Mouse (Mus musculus): ENCODE data around the gene Tmod3. TPM values are rescaled to one million over a fixed set of nuclear protein-coding genes. Genes with fewer than 3 reads are reported as not detected.

Tmod3 gene
- 97.1 and 144 TPM in 2 replicates for polyA plus RNA-seq (2014; fragmentation: Nextera tagmentation; extraction: Ambion mirVana)

DNA sequence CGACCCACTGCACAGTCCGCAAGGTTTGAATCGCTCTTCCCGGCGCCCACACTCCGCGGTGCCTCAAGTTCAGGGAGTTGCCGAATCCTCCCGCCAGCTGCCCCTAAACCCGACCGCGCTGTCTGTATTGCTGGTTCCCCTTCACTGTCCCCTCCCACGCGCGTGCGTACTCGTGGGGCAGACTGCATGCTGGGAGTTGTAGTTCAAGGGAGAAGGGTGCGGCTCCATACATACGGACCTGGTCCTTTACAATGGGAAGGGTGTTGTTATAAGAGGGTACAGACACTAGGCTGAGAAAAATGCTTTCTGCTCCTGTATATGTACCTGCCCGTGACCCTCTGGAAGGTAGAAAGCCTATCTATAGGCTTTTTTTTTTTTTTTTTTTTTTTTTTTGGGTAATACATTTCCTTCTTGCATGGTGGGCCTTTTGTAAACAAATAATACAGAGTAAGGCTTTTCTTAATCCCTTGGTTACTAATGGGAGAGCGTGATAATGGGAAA is at the start of gene Tmod3:
Gene Tmod3 (minus strand): TSS at position 146 of the 501 bp plus-strand sequence.
- 4% methylated on average over 21 of the region's 21 CpGs for WGBS
- Histone ChIP-seq H3K4me3 (ENCODE audit: low read length) (peak within 1 kb of the TSS; percentile 87), H3K36me3 (ENCODE audit: control insufficient read depth, insufficient read depth, low read length) (no peaks in the 10 kb centered on the region), H3K9ac (ENCODE audit: low read depth, low read length) (peak within 1 kb of the TSS; percentile 79), H3K4me2 (replicated peaks; ENCODE audit: low read depth, low read length) (peak within 1 kb of the TSS; percentile 68), H3K27ac (ENCODE audit: low read depth, low read length) (peak within 1 kb of the TSS; percentile 88), H3K27me3 (ENCODE audit: control insufficient read depth, insufficient read depth, low read length) (no peaks in the 10 kb centered on the region), H3K4me1 (ENCODE audit: control insufficient read depth, insufficient read depth, low read length) (peaks cover 5% of the 10 kb centered on the region), H3K9me3 (ENCODE audit: control insufficient read depth, low read length) (no peaks in the 10 kb centered on the region)
- peak; percentile 97 for ATAC-seq (ENCODE audit: low FRiP score, low TSS enrichment)

- Histone ChIP-seq H3K4me3 (ENCODE audit: low read length) (no peak overlapping the region), H3K9me3 (ENCODE audit: control insufficient read depth, low read length) (no peaks in the 10 kb centered on the region), H3K4me1 (ENCODE audit: control insufficient read depth, insufficient read depth, low read length) (no peaks in the 10 kb centered on the region), H3K4me2 (replicated peaks; ENCODE audit: low read depth, low read length) (no peak overlapping the region), H3K36me3 (ENCODE audit: control insufficient read depth, insufficient read depth, low read length) (no peaks in the 10 kb centered on the region), H3K27me3 (ENCODE audit: control insufficient read depth, insufficient read depth, low read length) (no peaks in the 10 kb centered on the region), H3K27ac (ENCODE audit: low read depth, low read length) (no peak overlapping the region), H3K9ac (ENCODE audit: low read depth, low read length) (no peak overlapping the region)
- no peak for ATAC-seq (ENCODE audit: low FRiP score, low TSS enrichment)
- 90% methylated on average over 4 of the region's 4 CpGs for WGBS
Measured at GRCm38 (mm10) chr9:75607496-75607895, 48.0 kb upstream of the Tmod3 start.

DNA sequence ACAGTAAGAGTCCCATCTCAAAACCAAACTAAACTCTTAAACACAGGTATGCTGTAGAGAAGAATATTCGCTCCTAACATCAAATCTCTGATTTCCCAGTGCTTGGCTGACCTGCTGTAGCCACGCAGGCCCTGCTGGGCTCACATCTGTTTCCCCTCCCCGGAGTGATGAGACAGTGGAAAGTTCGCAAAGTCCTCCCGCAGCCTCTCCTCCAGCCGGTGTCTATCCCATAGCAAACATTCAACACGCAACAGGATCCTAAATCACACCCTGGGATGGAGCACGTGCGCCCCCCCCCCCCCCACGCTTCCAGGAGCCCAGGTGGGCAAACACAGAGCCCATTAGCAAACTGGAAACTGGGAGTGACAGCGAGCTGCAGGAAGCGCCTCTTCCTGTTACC is 42.1 kb upstream of the Tmod3 start:
- Histone ChIP-seq H3K4me1 (ENCODE audit: control insufficient read depth, insufficient read depth, low read length) (0 out of 2 replicates have a peak, but pooled peaks cover 7% of the 10 kb centered on the region), H3K27me3 (ENCODE audit: control insufficient read depth, insufficient read depth, low read length) (no peaks in the 10 kb centered on the region), H3K9ac (ENCODE audit: low read depth, low read length) (no peak overlapping the region), H3K27ac (ENCODE audit: low read depth, low read length) (0 out of 2 replicates have a peak overlapping the region, but pooled peaks have one; percentile 30), H3K4me3 (ENCODE audit: low read length) (no peak overlapping the region), H3K36me3 (ENCODE audit: control insufficient read depth, insufficient read depth, low read length) (no peaks in the 10 kb centered on the region), H3K9me3 (ENCODE audit: control insufficient read depth, low read length) (no peaks in the 10 kb centered on the region), H3K4me2 (replicated peaks; ENCODE audit: low read depth, low read length) (peak overlapping the region; percentile 27)
- ATAC-seq (ENCODE audit: low FRiP score, low TSS enrichment), result peak; percentile 57; the same call in 1 of the 2 replicates
- 14% methylated on average over 12 of the region's 12 CpGs for WGBS

DNA sequence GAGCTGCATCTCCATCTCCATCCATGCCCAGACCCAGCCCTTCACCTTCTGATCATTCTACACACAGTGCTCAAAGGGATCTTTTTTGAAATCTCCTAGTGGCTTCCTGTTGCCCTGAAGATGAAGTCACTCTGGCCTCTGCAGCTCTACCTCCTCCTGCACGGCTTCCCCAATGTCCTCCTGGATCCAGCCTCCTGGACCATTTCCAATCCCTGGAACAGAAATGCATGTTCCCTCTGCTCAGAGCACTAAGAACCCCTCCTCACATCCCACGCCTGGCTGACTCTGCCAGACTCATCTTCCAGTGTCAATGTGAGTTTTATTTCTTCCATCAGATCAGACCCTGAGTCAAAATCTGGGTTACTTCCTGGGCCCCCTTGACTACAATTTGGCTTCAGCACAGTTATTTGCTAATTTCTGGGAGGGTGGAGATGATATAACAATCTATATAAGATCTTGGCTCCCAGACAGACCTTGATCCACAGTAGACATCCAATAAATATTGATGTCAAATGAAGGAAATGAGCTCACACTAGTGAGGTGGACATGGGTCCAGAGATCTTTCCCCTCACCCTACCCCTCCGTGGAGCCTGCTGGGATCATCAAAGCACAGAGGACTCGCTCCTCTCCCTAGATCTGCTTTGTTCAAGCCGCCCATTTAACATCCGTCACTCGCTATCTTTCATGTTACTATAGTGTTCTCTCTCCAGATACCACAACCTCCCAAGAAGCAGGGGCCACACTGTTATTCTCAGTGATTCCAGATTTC is 40.9 kb upstream of the Tmod3 start:
- ATAC-seq (ENCODE audit: low FRiP score, low TSS enrichment), result no peak
- no peaks in the 10 kb centered on the region for H3K9me3 ChIP-seq (ENCODE audit: control insufficient read depth, low read length)
- no peaks in the 10 kb centered on the region for H3K36me3 ChIP-seq (ENCODE audit: control insufficient read depth, insufficient read depth, low read length)
- H3K27ac ChIP-seq (ENCODE audit: low read depth, low read length), result no peak overlapping the region
- no peak overlapping the region for H3K9ac ChIP-seq (ENCODE audit: low read depth, low read length)
- no peak overlapping the region for H3K4me3 ChIP-seq (ENCODE audit: low read length)
- no peak overlapping the region for H3K4me2 ChIP-seq (replicated peaks; ENCODE audit: low read depth, low read length)
- WGBS, result 63% methylated on average over 7 of the region's 7 CpGs
- H3K4me1 ChIP-seq (ENCODE audit: control insufficient read depth, insufficient read depth, low read length), result 0 out of 2 replicates have a peak, but pooled peaks cover 7% of the 10 kb centered on the region
- no peaks in the 10 kb centered on the region for H3K27me3 ChIP-seq (ENCODE audit: control insufficient read depth, insufficient read depth, low read length)

- WGBS, result 64% methylated on average over 5 of the region's 5 CpGs
- 0 out of 2 replicates have a peak, but pooled peaks cover 7% of the 10 kb centered on the region for H3K4me1 ChIP-seq (ENCODE audit: control insufficient read depth, insufficient read depth, low read length)
- H3K36me3 ChIP-seq (ENCODE audit: control insufficient read depth, insufficient read depth, low read length), result no peaks in the 10 kb centered on the region
- no peak overlapping the region for H3K4me2 ChIP-seq (replicated peaks; ENCODE audit: low read depth, low read length)
- H3K27ac ChIP-seq (ENCODE audit: low read depth, low read length), result no peak overlapping the region
- H3K9me3 ChIP-seq (ENCODE audit: control insufficient read depth, low read length), result no peaks in the 10 kb centered on the region
- H3K27me3 ChIP-seq (ENCODE audit: control insufficient read depth, insufficient read depth, low read length), result no peaks in the 10 kb centered on the region
- no peak overlapping the region for H3K9ac ChIP-seq (ENCODE audit: low read depth, low read length)
- peak; percentile 33; the same call in 1 of the 2 replicates for ATAC-seq (ENCODE audit: low FRiP score, low TSS enrichment)
- H3K4me3 ChIP-seq (ENCODE audit: low read length), result no peak overlapping the region
Measured at GRCm38 (mm10) chr9:75599191-75599841, 39.9 kb upstream of the Tmod3 start.

DNA sequence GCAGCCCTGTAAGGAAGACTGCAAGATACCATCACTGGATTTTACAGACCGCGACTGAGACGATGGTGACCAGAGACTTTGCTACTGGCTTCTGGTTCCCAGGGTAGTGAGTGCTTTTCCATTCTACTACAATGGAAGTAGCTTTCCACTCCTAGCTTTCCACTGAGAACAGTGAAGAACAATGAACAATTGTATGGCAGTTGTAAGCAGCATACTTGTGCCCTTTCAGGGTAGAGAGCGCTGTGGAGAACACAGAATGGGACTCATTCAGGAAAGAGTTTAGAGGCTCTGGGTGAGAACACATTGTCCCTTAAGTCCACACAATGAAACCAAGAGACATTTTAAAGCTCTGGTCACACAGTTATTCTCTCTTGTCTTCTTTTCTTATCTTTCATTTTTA is 38.1 kb upstream of the Tmod3 start:
- Histone ChIP-seq H3K9me3 (ENCODE audit: control insufficient read depth, low read length) (no peaks in the 10 kb centered on the region), H3K27me3 (ENCODE audit: control insufficient read depth, insufficient read depth, low read length) (no peaks in the 10 kb centered on the region), H3K9ac (ENCODE audit: low read depth, low read length) (no peak overlapping the region), H3K27ac (ENCODE audit: low read depth, low read length) (no peak overlapping the region), H3K4me3 (ENCODE audit: low read length) (no peak overlapping the region), H3K36me3 (ENCODE audit: control insufficient read depth, insufficient read depth, low read length) (no peaks in the 10 kb centered on the region), H3K4me2 (replicated peaks; ENCODE audit: low read depth, low read length) (no peak overlapping the region), H3K4me1 (ENCODE audit: control insufficient read depth, insufficient read depth, low read length) (0 out of 2 replicates have a peak, but pooled peaks cover 7% of the 10 kb centered on the region)
- no peak for ATAC-seq (ENCODE audit: low FRiP score, low TSS enrichment)
- WGBS, result 80% methylated on average over 4 of the region's 4 CpGs

DNA sequence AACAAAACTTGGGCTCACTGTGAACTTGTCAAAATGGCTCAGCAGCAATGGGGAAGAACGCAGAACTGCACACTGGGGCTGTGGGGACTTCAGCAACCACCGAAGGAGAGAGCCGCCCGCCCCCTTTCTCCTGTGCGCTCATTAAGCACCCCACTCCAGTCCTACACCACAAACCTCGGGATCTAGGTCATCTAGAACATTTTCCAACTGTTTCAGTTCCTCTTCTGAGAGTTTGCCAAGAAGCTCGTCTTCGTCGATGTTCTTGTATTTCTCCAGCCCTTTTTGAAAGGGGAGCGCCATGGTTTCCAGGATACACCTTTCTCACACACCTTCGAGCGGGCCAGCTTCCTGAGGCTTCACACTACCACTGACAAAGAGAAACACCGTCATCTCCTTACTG is 37.6 kb upstream of the Tmod3 start:
- H3K9ac ChIP-seq (ENCODE audit: low read depth, low read length), result no peak overlapping the region
- H3K4me2 ChIP-seq (replicated peaks; ENCODE audit: low read depth, low read length), result no peak overlapping the region
- WGBS, result 86% methylated on average over 13 of the region's 13 CpGs
- H3K36me3 ChIP-seq (ENCODE audit: control insufficient read depth, insufficient read depth, low read length), result no peaks in the 10 kb centered on the region
- H3K4me1 ChIP-seq (ENCODE audit: control insufficient read depth, insufficient read depth, low read length), result 0 out of 2 replicates have a peak, but pooled peaks cover 7% of the 10 kb centered on the region
- no peaks in the 10 kb centered on the region for H3K27me3 ChIP-seq (ENCODE audit: control insufficient read depth, insufficient read depth, low read length)
- H3K9me3 ChIP-seq (ENCODE audit: control insufficient read depth, low read length), result no peaks in the 10 kb centered on the region
- no peak for ATAC-seq (ENCODE audit: low FRiP score, low TSS enrichment)
- no peak overlapping the region for H3K27ac ChIP-seq (ENCODE audit: low read depth, low read length)
- H3K4me3 ChIP-seq (ENCODE audit: low read length), result no peak overlapping the region

DNA sequence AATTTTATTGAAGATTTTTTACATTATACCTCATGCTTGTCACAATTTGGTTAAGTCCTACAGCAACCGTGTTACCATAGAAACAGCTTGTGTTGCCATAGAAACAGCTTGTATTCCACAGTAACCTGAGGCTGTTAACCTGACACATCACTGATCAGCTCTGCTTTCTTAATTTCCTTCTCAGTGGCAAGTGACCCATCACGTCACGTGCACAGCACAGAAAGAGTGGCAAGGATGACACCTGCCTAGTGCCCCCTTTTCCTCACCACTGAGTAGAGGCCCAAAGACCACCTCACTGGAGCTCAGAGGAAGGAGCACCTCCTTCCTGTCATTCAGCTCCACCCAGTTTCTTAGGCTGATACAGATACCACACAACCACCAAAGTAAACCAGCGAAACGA is 34.0 kb upstream of the Tmod3 start:
- H3K4me1 ChIP-seq (ENCODE audit: control insufficient read depth, insufficient read depth, low read length), result no peaks in the 10 kb centered on the region
- H3K4me3 ChIP-seq (ENCODE audit: low read length), result no peak overlapping the region
- no peaks in the 10 kb centered on the region for H3K9me3 ChIP-seq (ENCODE audit: control insufficient read depth, low read length)
- 0 out of 2 replicates have a peak, but pooled peaks have one; percentile 25 for ATAC-seq (ENCODE audit: low FRiP score, low TSS enrichment)
- H3K4me2 ChIP-seq (replicated peaks; ENCODE audit: low read depth, low read length), result no peak overlapping the region
- no peak overlapping the region for H3K27ac ChIP-seq (ENCODE audit: low read depth, low read length)
- H3K9ac ChIP-seq (ENCODE audit: low read depth, low read length), result no peak overlapping the region
- no peaks in the 10 kb centered on the region for H3K36me3 ChIP-seq (ENCODE audit: control insufficient read depth, insufficient read depth, low read length)
- no peaks in the 10 kb centered on the region for H3K27me3 ChIP-seq (ENCODE audit: control insufficient read depth, insufficient read depth, low read length)
- WGBS, result 66% methylated on average over 5 of the region's 5 CpGs

Measured in kidney, embryonic 14.5 days (tissue).